Mouse (Mus musculus): Measurements from ENCODE around the gene Tnnt3.

GRCm38 (mm10) chr7:142472936-142473335 lies 25.7 kb upstream of the Tnnt3 start:
- TF ChIP-seq CTCF (IDR thresholded peaks at IDR 0.05 in 2 of 3, conservative IDR thresholded peaks at IDR 0.05 in 1 of 3; ENCODE audit: control insufficient read depth in 1 of 3, insufficient read depth in 1 of 3, low read depth in 2 of 3, low read length in 3 of 3, poor library complexity in 1 of 3, severe bottlenecking in 1 of 3) (no peak), POLR2A (IDR thresholded peaks at IDR 0.05; ENCODE audit: control insufficient read depth in 1 of 2, insufficient read depth in 1 of 2, low read depth in 1 of 2, low read length in 2 of 2, poor library complexity in 1 of 2) (no peak), GABPA (IDR thresholded peaks at IDR 0.05; ENCODE audit: low read depth, low read length) (no peak), NELFE (IDR thresholded peaks at IDR 0.05; ENCODE audit: low read depth, low read length) (no peak), RCOR1 (IDR thresholded peaks at IDR 0.05; ENCODE audit: low read depth, low read length) (no peak), EP300 (IDR thresholded peaks at IDR 0.05; ENCODE audit: low read depth in 1 of 2, low read length in 2 of 2) (no peak), MYC (IDR thresholded peaks at IDR 0.05; ENCODE audit: low read depth, low read length) (no peak), TAL1 (IDR thresholded peaks at IDR 0.05; ENCODE audit: low read length) (no peak), UBTF (IDR thresholded peaks at IDR 0.05; ENCODE audit: borderline replicate concordance, insufficient read depth, low read depth, low read length) (no peak), MAZ (IDR thresholded peaks at IDR 0.05; ENCODE audit: low read depth, low read length) (no peak), NRF1 (IDR thresholded peaks at IDR 0.05; ENCODE audit: insufficient read depth, low read depth, low read length, poor library complexity, severe bottlenecking) (no peak)
